Mouse (Mus musculus) adrenal gland, postnatal 36 days (tissue): ENCODE data around the gene Wscd1. TPM values are rescaled to one million over a fixed set of nuclear protein-coding genes. Genes with fewer than 3 reads are reported as not detected.
"Not testable (repeated sequence)": the region's sequence is repeated elsewhere in the genome, so short reads cannot be mapped to it uniquely, and the experiment has no call there.

Experiments used
- DNase-seq, 2 experiments: peaks; one replicate each; pipeline ENCODE4 v3.0.0; 2021; ENCODE audit warnings: mixed read lengths in 1 of 2
- total RNA-seq, 2 experiments: library from RNA; stranded (reverse); gene quantifications; 2 replicates each; pipeline ENCODE4 v1.2.3; 2021

Wscd1 gene
- total RNA-seq, 2 experiments from 2014 or later = 5.0 to 7.4 TPM

GRCm38 (mm10) chr11:71769744-71770143, 20.0 kb downstream of the Wscd1 start:
- DNase-seq = no peak

DNA sequence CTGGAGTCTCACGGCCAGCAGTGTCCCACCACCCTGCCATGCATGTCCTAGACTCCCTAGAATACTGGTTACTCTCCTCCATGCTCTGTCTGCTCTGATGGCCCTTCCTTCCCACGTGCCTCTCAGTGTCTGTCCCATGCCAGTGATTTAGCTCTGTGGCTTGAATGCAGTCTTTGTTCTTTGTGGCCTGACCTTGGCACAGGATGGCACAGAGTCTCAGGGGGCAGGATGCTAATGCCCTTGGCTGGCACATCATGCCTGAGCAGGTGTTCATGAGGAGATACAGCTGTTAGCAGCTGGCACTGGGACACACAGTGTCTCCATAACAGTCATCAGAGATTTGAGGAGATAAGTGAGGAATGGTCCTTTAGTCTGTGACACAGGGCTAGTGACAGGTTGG, 20.8 kb downstream of the Wscd1 start:
- DNase-seq = no peak

DNA sequence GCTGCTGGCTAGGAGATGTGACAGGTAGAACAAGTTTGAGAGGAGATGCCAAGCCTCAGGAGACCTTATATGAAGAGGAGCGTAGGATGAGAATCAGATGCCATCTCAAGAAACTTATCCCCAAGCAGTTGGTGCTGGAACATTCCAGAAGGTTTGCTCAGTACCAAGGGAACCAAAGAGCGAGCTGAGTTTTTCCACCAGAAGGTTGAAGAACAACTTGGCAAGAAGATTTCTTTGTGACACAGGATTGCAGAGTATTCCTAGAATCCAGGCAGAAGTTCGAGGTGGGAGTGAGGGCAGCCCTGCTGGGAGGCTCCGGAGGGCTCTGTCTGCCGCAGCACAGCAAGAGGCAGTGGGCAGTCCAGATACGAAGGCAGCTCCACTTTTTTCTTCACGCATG, 21.4 kb downstream of the Wscd1 start:
- DNase-seq = no peak

GRCm38 (mm10) chr11:71772056-71772455, 22.3 kb downstream of the Wscd1 start:
- no peak for DNase-seq

DNA sequence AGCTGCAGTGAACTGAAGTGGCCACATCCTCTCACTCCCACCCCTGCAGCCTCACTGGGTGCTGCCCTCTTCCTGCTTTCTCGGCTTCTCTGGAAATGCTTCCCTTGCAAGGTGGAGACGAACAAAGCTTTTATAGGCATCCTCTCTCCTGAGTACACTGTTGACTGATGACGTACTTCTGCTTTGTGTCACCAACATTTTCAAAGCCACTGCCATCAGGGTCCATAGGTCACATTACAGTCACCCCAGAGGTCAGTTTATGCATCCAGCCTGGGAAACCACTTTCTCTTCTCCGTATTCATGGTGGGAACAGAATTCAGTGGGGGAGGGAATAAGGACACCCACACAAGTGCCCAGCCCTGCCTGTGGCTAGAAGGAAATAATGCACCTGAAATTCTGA, 23.1 kb downstream of the Wscd1 start:
- DNase-seq = no peak

- DNase-seq = peak in 1 of 2 experiments; percentile 20
Measured at GRCm38 (mm10) chr11:71773986-71774767, 24.5 kb downstream of the Wscd1 start.

DNA sequence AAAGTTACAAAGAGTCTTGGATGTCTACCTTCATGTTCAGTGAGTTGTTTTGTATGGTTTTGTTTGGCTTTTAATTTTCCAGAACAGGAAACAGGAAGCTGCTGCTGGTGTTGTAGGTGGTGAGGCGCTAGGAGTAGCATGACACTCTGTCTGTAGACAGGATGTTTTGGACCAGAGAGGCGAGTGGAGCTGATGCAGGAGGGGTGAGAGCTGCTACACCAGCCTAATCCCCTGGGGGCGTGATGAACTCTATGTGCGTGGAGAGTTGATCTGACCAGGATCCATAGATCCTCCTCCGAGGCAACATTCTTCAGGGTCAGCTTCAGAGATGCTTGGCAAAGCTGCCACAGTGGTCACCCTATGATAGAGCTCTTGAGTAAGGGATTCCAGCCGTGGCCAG, 25.3 kb downstream of the Wscd1 start:
- peak in 1 of 2 experiments; percentile 45 for DNase-seq

DNA sequence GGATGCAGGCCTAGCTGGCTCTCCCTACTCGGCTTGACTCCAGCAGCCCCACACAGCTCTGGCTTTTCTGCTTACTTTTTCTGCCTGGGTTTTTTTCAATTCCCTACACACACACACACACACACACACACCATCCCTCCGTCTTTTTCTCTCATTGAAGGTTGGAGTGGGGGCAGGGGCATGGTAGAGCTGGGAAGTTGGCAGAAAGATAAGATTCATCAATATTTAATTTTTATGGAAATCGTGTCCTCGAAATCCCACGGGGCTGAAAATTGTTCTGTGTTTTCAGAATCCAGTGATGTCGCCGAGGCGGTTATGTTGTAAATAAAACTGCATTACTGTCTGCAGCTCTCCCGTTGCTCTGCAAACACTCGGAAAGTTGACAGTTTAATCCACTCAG, 29.9 kb downstream of the Wscd1 start:
- no peak for DNase-seq

- DNase-seq = no peak
Measured at GRCm38 (mm10) chr11:71781737-71782354, 32.1 kb downstream of the Wscd1 start.

DNA sequence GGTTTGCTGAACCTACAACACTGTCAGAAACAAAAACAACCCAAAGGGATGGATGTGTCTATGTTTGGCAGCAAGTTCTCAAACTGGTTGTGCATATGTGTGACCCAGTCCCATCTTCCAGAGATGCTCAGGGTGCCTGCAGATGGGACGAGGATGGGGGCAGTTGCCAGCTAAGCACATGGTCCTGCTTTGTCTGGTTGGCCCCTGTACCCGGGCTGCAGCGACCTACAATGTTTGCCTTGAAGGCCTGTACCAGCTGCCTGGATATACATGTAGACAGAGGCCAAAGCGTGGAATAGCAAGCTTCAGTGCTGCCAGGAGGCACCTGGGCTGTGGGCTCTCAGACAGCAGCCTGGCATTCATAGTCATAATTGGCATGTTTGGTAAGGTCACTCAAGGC, 35.8 kb downstream of the Wscd1 start:
- no peak for DNase-seq

DNA sequence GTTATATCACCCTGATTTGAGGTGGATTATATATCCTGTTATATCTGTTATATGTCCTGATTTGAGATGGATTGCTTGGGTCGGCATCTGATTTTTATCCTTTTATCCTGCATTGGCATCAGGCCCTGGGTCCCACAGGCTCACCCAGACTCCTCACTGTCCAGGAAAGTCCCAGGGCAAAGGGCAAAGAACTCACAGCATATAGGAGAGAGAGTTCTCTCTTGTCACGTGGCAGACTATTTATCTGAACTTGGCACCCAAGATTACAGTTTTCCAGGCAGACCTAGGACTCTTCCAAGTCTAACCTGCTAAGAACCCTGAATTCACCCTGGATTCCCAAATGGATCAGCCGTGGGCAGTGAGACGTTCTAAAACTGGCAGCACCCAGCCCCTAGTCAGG, 38.5 kb downstream of the Wscd1 start:
- no peak for DNase-seq

DNA sequence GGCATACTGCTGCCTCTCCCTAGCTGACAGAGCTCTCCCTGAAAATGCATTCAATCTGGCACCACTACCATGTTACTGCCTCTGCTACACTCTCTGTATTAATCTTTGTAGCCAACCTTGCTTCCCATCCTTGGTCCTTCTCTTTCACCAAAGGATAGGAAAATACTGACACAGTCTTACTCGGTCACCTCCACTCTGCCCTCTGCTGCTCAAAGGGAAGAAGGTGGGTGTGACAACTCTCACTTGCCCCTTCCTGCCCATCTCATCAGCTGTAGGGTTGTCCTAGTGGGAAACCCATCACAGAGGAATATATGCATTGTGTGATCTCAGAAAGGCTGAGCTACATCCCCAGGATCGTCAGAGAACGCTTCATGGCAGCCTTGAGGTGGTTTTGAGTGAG, 40.5 kb downstream of the Wscd1 start:
- DNase-seq = peak in 1 of 2 experiments; percentile 7

DNA sequence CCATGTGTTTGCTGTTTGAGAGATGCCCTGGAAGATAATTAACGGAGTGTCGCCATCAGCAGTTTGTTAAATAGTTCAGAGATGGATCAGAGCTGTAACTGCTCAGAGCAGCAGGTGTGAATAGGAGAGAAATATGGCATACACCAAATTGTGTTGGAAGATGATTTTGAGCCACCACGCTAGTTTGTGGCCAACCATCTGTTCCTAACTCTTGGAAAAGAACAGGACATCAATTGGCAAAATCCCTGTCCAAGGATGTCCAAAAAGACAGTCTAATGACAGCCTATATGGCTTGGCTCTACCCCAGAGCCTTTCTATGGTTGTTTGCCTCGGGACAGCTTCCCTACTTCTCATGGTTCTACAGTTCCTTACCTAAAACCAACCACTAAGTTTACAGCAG, 49.5 kb downstream of the Wscd1 start:
- no peak for DNase-seq

GRCm38 (mm10) chr11:71808521-71808920, 58.8 kb downstream of the Wscd1 start:
- no peak for DNase-seq

- no peak for DNase-seq
Measured at GRCm38 (mm10) chr11:71811828-71812227, 62.1 kb downstream of the Wscd1 start.

DNA sequence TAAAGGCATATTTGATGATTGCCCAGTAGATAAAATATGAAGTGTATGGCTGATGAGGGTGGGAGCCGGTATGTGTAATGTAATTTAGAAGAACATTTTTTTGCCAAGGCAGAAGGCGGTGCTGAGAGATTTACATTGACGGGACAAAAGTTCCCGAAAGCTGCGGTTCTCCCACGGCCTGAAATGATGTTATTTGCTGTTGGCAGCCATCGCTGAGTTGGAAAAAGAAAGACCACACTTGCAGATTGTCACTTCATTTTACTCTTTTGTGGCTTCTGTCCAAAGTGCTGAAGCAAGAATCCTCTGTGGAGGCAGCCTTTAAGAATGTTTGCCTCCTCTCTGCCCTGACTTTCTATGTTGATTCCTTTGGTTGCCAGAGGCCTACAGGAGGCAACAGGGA, 63.2 kb downstream of the Wscd1 start:
- no peak for DNase-seq

GRCm38 (mm10) chr11:71814511-71814910, 64.8 kb downstream of the Wscd1 start:
- DNase-seq = peak in 1 of 2 experiments; percentile 5

GRCm38 (mm10) chr11:71815326-71815725, 65.6 kb downstream of the Wscd1 start:
- DNase-seq = peak; percentile 41 to 55

GRCm38 (mm10) chr11:71816918-71817317, 67.2 kb downstream of the Wscd1 start:
- peak; percentile 22 to 46 for DNase-seq

GRCm38 (mm10) chr11:71817341-71817740, 67.6 kb downstream of the Wscd1 start:
- DNase-seq = peak; percentile 12 to 30

DNA sequence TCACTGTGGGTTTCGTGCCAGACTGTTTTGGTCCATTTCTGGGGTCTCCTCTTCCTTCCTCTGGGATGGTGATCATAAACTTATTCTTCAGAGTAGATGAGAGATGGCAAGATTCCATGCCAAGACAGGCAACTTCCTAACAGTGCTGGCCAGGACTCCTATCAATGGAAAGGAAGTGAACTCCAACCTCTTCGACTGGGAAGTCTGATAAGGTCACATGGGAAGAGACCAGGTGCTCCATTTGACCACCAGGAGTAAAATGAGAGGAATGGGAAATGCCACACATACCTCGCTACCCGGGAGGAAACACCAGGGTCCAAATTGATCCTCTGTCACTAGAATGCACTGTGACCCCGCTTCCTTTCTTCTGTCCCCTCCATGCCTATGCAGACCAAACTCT, 68.4 kb downstream of the Wscd1 start:
- peak; percentile 3 to 5 for DNase-seq

GRCm38 (mm10) chr11:71819901-71820300, 70.2 kb downstream of the Wscd1 start:
- DNase-seq = no peak

DNA sequence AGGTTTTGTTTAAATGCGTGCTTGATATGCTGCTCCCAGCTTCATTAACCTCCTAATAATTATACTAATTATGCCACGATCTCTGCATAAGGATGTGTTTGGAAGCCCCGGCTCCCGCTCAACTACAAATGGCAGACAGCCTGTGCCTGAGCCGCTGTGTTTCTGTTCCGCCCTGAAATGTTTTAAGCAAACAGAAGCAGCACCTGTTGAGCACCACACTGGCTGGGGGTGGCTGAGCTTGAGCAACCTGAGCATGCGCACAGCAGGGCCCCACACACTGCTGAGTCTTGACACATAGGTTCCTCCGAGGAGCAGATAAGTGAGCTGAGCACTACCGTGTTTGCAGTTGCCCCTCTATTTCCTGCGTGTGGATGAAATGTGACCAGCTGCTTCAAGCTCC, 71.1 kb downstream of the Wscd1 start:
- no peak for DNase-seq

DNA sequence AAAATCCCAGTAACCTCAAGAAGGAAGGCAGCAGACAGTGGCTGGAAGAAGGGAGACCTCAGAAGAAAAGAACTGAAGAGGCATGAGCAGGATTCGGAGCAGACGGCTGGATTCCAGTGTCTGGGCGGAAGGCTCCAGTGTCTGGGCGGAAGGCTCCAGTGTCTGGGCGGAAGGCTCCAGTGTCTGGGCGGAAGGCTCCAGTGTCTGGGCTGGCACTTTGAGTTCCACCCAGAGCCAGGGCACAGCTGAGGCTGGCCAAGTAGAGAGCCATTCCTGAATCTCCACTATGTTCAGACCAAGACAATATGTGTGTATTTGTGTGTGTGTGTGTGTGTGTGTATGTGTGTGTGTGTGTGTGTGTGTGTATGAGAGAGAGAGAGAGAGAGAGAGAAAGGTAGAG, 71.8 kb downstream of the Wscd1 start:
- DNase-seq = not testable (repeated sequence)
